Mouse (Mus musculus) left cerebral cortex, adult 18-20 months (tissue): ENCODE measurements at regions not wholly inside any gene's neighbourhood (a gene's known extent, or its start where the extent isn't known, plus 50 kb on each side); places are given as distances from the start of the nearest gene placed in this dataset.

Experiments
- DNase-seq, 2 experiments: peaks; one replicate each; pipeline ENCODE4 v3.0.0; 2021 to 2022; ENCODE audit warnings: low spot score in 2 of 2, mixed read lengths in 1 of 2

GRCm38 (mm10) chr19:26037270-26037669 lies 365.1 kb downstream of the Dmrt2 start:
- DNase-seq = peak in 1 of 2 experiments; percentile 7

- no peak for DNase-seq
Observed at GRCm38 (mm10) chr19:26051478-26052215, 379.4 kb downstream of the Dmrt2 start.

GRCm38 (mm10) chr19:26059668-26060067 lies 387.5 kb downstream of the Dmrt2 start:
- DNase-seq = no peak

GRCm38 (mm10) chr19:26068553-26068952 lies 396.3 kb downstream of the Dmrt2 start:
- no peak for DNase-seq

GRCm38 (mm10) chr19:26069908-26070307 lies 397.7 kb downstream of the Dmrt2 start:
- no peak for DNase-seq

- DNase-seq = no peak
Observed at GRCm38 (mm10) chr19:26088318-26088717, 416.1 kb downstream of the Dmrt2 start.

- DNase-seq = no peak
Observed at GRCm38 (mm10) chr19:26091386-26091785, 419.2 kb downstream of the Dmrt2 start.

- DNase-seq = no peak
Observed at GRCm38 (mm10) chr19:26093844-26094243, 421.6 kb downstream of the Dmrt2 start.

- DNase-seq = no peak
Observed at GRCm38 (mm10) chr19:26114326-26114725, 442.1 kb downstream of the Dmrt2 start.

- DNase-seq = no peak
Observed at GRCm38 (mm10) chr19:26128423-26128822, 456.2 kb downstream of the Dmrt2 start.

GRCm38 (mm10) chr19:26134385-26134784 lies 462.2 kb downstream of the Dmrt2 start:
- no peak for DNase-seq

GRCm38 (mm10) chr19:26135398-26136104 lies 463.3 kb downstream of the Dmrt2 start:
- DNase-seq = no peak

GRCm38 (mm10) chr19:26140647-26141046 lies 464.2 kb upstream of the Smarca2 start:
- no peak for DNase-seq

- DNase-seq = no peak
Observed at GRCm38 (mm10) chr19:26143539-26143938, 461.3 kb upstream of the Smarca2 start.

- DNase-seq = no peak
Observed at GRCm38 (mm10) chr19:26151216-26151615, 453.6 kb upstream of the Smarca2 start.

- DNase-seq = no peak
Observed at GRCm38 (mm10) chr19:26164993-26165392, 439.9 kb upstream of the Smarca2 start.

- DNase-seq = peak; percentile 3 to 10
Observed at GRCm38 (mm10) chr19:26181774-26182173, 423.1 kb upstream of the Smarca2 start.

- DNase-seq = no peak
Observed at GRCm38 (mm10) chr19:26185012-26185411, 419.8 kb upstream of the Smarca2 start.

- no peak for DNase-seq
Observed at GRCm38 (mm10) chr19:26190803-26191202, 414.0 kb upstream of the Smarca2 start.

GRCm38 (mm10) chr19:26193664-26194063 lies 411.2 kb upstream of the Smarca2 start:
- peak in 1 of 2 experiments; percentile 2 for DNase-seq

- no peak for DNase-seq
Observed at GRCm38 (mm10) chr19:26208760-26209159, 396.1 kb upstream of the Smarca2 start.

GRCm38 (mm10) chr19:26234539-26234938 lies 370.3 kb upstream of the Smarca2 start:
- DNase-seq = no peak

- DNase-seq = no peak
Observed at GRCm38 (mm10) chr19:26244067-26244466, 360.8 kb upstream of the Smarca2 start.
